Mouse (Mus musculus) lung, embryonic 15.5 days (tissue): ENCODE data around the gene Klc3. TPM values are rescaled to one million over a fixed set of nuclear protein-coding genes. Genes with fewer than 3 reads are reported as not detected.

Experiments
- ATAC-seq: fragments of 200-750 bp; cut with Nextera tagmentation; 2 replicates; pipeline ENCODE4 v1.8.0; 2017; ENCODE audit warnings: moderate number of reproducible peaks, borderline replicate concordance; ENCODE audit not compliant: low FRiP score, low TSS enrichment; ENCODE audit errors: extremely low read depth
- H3K27ac ChIP-seq: fragments of 300-500 bp; sonication (generic); 2 replicates; pipeline ENCODE4 v1.5.1; 2015; ENCODE audit warnings: moderate library complexity, mild to moderate bottlenecking, inconsistent platforms
- H3K27me3 ChIP-seq: fragments of 300-500 bp; sonication (generic); 2 replicates; pipeline ENCODE4 v1.6.1; 2015; ENCODE audit warnings: inconsistent platforms
- H3K36me3 ChIP-seq: fragments of 300-500 bp; sonication (generic); 2 replicates; pipeline ENCODE4 v1.6.1; 2015; ENCODE audit warnings: inconsistent platforms
- H3K4me1 ChIP-seq: fragments of 300-500 bp; sonication (generic); 2 replicates; pipeline ENCODE4 v1.6.1; 2015; ENCODE audit warnings: inconsistent platforms
- H3K4me2 ChIP-seq: fragments of 300-500 bp; sonication (generic); 2 replicates; pipeline ENCODE4 v1.6.1; 2015; ENCODE audit warnings: inconsistent platforms, mild to moderate bottlenecking, moderate library complexity
- H3K4me3 ChIP-seq: fragments of 300-500 bp; sonication (generic); 2 replicates; pipeline ENCODE4 v1.5.1; 2015; ENCODE audit warnings: mild to moderate bottlenecking, inconsistent platforms
- H3K9ac ChIP-seq: fragments of 300-500 bp; sonication (generic); 2 replicates; pipeline ENCODE4 v1.6.1; 2015; ENCODE audit warnings: inconsistent platforms
- H3K9me3 ChIP-seq: fragments of 300-500 bp; sonication (generic); 2 replicates; pipeline ENCODE4 v1.6.1; 2016; ENCODE audit warnings: inconsistent platforms
- WGBS: fragments of 180-500 bp; shearing (Covaris S2); methylation state at CpG from one replicate; pipeline ENCODE4 v1.1.7; 2015; 5-methylcytosine and 5-hydroxymethylcytosine counted together
- microRNA counts: library from miRNA; unstranded; fragments of <30 nt; microRNA quantifications from one replicate; lab custom pipeline; 2016
- microRNA-seq: library from miRNA; unstranded; fragments of <30 nt; microRNA quantifications from one replicate; pipeline ENCODE4, GENCODE M21; 2016
- polyA plus RNA-seq: library from polyadenylated mRNA; unstranded; fragments of >200 nt; fragmentation: Nextera tagmentation; extraction: Ambion mirVana; gene quantifications from 2 replicates; pipeline ENCODE4 v1.2.1, GENCODE M21; 2015

Klc3 gene
- polyA plus RNA-seq, 1 experiment from 2014 or later = 18.4 TPM

GRCm38 (mm10) chr7:19358634-19359033 is 45.3 kb downstream of the Klc3 start:
- Histone ChIP-seq H3K9ac (peak overlapping the region; percentile 42), H3K4me1 (peaks cover 32% of the 10 kb centered on the region), H3K4me2 (peak overlapping the region; percentile 97), H3K36me3 (peaks cover 24% of the 10 kb centered on the region), H3K4me3 (peak overlapping the region; percentile 65), H3K27me3 (no peaks in the 10 kb centered on the region), H3K27ac (no peak overlapping the region), H3K9me3 (no peaks in the 10 kb centered on the region)
- WGBS = 12% methylated on average over 13 of the region's 13 CpGs
- ATAC-seq = no peak

- Histone ChIP-seq H3K36me3 (peaks cover 33% of the 10 kb centered on the region), H3K4me2 (peak overlapping the region; percentile 97), H3K4me1 (peaks cover 32% of the 10 kb centered on the region), H3K27me3 (no peaks in the 10 kb centered on the region), H3K9me3 (no peaks in the 10 kb centered on the region), H3K27ac (no peak overlapping the region), H3K4me3 (peak overlapping the region; percentile 65), H3K9ac (no peak overlapping the region)
- ATAC-seq = no peak
- 88% methylated on average over 25 of the region's 25 CpGs for WGBS
These were observed 46.2 kb downstream of the Klc3 start for GRCm38 (mm10) chr7:19357381-19358375.

GRCm38 (mm10) chr7:19356311-19356710 is 47.6 kb downstream of the Klc3 start:
- no peak overlapping the region for H3K27ac ChIP-seq
- H3K4me2 ChIP-seq = no peak overlapping the region
- H3K36me3 ChIP-seq = peaks cover 41% of the 10 kb centered on the region
- no peak for ATAC-seq
- no peak overlapping the region for H3K4me3 ChIP-seq
- no peak overlapping the region for H3K9ac ChIP-seq
- 75% methylated on average over 10 of the region's 10 CpGs for WGBS
- H3K4me1 ChIP-seq = peaks cover 21% of the 10 kb centered on the region
- H3K9me3 ChIP-seq = no peaks in the 10 kb centered on the region
- H3K27me3 ChIP-seq = no peaks in the 10 kb centered on the region

GRCm38 (mm10) chr7:19354991-19355390 is 48.9 kb downstream of the Klc3 start:
- no peak for ATAC-seq
- Histone ChIP-seq H3K4me2 (no peak overlapping the region), H3K27me3 (no peaks in the 10 kb centered on the region), H3K27ac (no peak overlapping the region), H3K9me3 (no peaks in the 10 kb centered on the region), H3K36me3 (peaks cover 50% of the 10 kb centered on the region), H3K4me3 (no peak overlapping the region), H3K9ac (no peak overlapping the region), H3K4me1 (peaks cover 11% of the 10 kb centered on the region)
- WGBS = 84% methylated on average over 5 of the region's 5 CpGs

GRCm38 (mm10) chr7:19350221-19350620 is 53.7 kb downstream of the Klc3 start:
- Histone ChIP-seq H3K4me3 (no peak overlapping the region), H3K9me3 (no peaks in the 10 kb centered on the region), H3K9ac (no peak overlapping the region), H3K36me3 (peaks cover 47% of the 10 kb centered on the region), H3K4me2 (no peak overlapping the region), H3K27ac (no peak overlapping the region), H3K4me1 (peaks cover 9% of the 10 kb centered on the region), H3K27me3 (no peaks in the 10 kb centered on the region)
- 90% methylated on average over 8 of the region's 8 CpGs for WGBS
- no peak for ATAC-seq

GRCm38 (mm10) chr7:19349188-19349915 is 54.6 kb downstream of the Klc3 start:
- 78% methylated on average over 13 of the region's 13 CpGs for WGBS
- H3K4me2 ChIP-seq = no peak overlapping the region
- H3K9ac ChIP-seq = no peak overlapping the region

GRCm38 (mm10) chr7:19344938-19345471 is 58.9 kb downstream of the Klc3 start:
- peaks cover 12% of the 10 kb centered on the region for H3K36me3 ChIP-seq
- peak overlapping the region; percentile 57 for H3K9ac ChIP-seq
- peak overlapping the region; percentile 83 for H3K27ac ChIP-seq
- under 1% methylated on average over 31 of the region's 31 CpGs for WGBS
- peaks cover 17% of the 10 kb centered on the region for H3K27me3 ChIP-seq
- no peaks in the 10 kb centered on the region for H3K9me3 ChIP-seq
- peak overlapping the region; percentile 85 for H3K4me2 ChIP-seq
- peaks cover 39% of the 10 kb centered on the region for H3K4me1 ChIP-seq
- ATAC-seq = peak; percentile 93
- H3K4me3 ChIP-seq = peak overlapping the region; percentile 62

More at GRCm38 (mm10) chr7:19349188-19349915, 54.6 kb downstream of the Klc3 start:
- ATAC-seq = no peak
- Histone ChIP-seq H3K27ac (no peak overlapping the region), H3K36me3 (peaks cover 39% of the 10 kb centered on the region), H3K4me3 (no peak overlapping the region), H3K4me1 (peaks cover 13% of the 10 kb centered on the region), H3K9me3 (no peaks in the 10 kb centered on the region), H3K27me3 (no peaks in the 10 kb centered on the region)

MicroRNAs encoded within 50 kb of the gene (microRNA counts, 519-probe panel; counts per million panel counts)
- microRNA mmu-miR-343 (lab: Ali Mortazavi, UCI) = 19.7 counts per million

Small RNA genes within 50 kb of the gene (microRNA-seq; reads per million reads assigned to microRNA genes)
- not detected for gene Mir343

Other genes with a start within 250 kb of the Klc3 start
- 3.2 and 5.1 TPM in 2 replicates for gene Gipr, start 238.0 kb downstream of the Klc3 start, polyA plus RNA-seq
- 10.7 and 12.2 TPM in 2 replicates for gene Eml2, start 227.7 kb downstream of the Klc3 start, polyA plus RNA-seq
- gene Gpr4, start 191.6 kb downstream of the Klc3 start, polyA plus RNA-seq = 2.2 TPM in 2 replicates
- 33.2 and 34.6 TPM in 2 replicates for gene Opa3, start 175.8 kb downstream of the Klc3 start, polyA plus RNA-seq
- gene Vasp, start 132.3 kb downstream of the Klc3 start, polyA plus RNA-seq = 115 TPM in 2 replicates
- gene Ppm1n, start 124.0 kb downstream of the Klc3 start, polyA plus RNA-seq = not detected in 2 replicates
- gene Rtn2, start 121.5 kb downstream of the Klc3 start, polyA plus RNA-seq = 10.6 and 11.4 TPM in 2 replicates
- gene Fosb, start 94.1 kb downstream of the Klc3 start, polyA plus RNA-seq = 0.24 and 0.26 TPM in 2 replicates
- 86.4 and 88.6 TPM in 2 replicates for gene Ercc1, start 59.3 kb downstream of the Klc3 start, polyA plus RNA-seq
- 20.1 and 21.7 TPM in 2 replicates for gene Cd3eap, start 44.6 kb downstream of the Klc3 start, polyA plus RNA-seq
- gene Ppp1r13l, start 44.4 kb downstream of the Klc3 start, polyA plus RNA-seq = 6.3 and 6.8 TPM in 2 replicates
- 14.4 and 15.7 TPM in 2 replicates for gene Ercc2, start 22.1 kb downstream of the Klc3 start, polyA plus RNA-seq
- gene Ckm, start 672 bp upstream of the Klc3 start, polyA plus RNA-seq = 52.5 and 53.0 TPM in 2 replicates
- gene Mark4, start 54.7 kb upstream of the Klc3 start, polyA plus RNA-seq = 7.9 TPM in 2 replicates
- 1.4 and 1.7 TPM in 2 replicates for gene Exoc3l2, start 59.2 kb upstream of the Klc3 start, polyA plus RNA-seq
- 2.0 TPM in 2 replicates for gene Bloc1s3, start 104.3 kb upstream of the Klc3 start, polyA plus RNA-seq
- 97.8 and 103 TPM in 2 replicates for gene Trappc6a, start 104.3 kb upstream of the Klc3 start, polyA plus RNA-seq
- gene Nkpd1, start 113.7 kb upstream of the Klc3 start, polyA plus RNA-seq = 0.20 TPM in 1 of 2 replicates, not detected in the other
- gene Ppp1r37, start 159.0 kb upstream of the Klc3 start, polyA plus RNA-seq = 23.8 and 24.8 TPM in 2 replicates
- 0.50 and 0.54 TPM in 2 replicates for gene Zfp296, start 173.2 kb upstream of the Klc3 start, polyA plus RNA-seq
- 164 and 183 TPM in 2 replicates for gene Gemin7, start 173.5 kb upstream of the Klc3 start, polyA plus RNA-seq
- gene Clasrp, start 200.4 kb upstream of the Klc3 start, polyA plus RNA-seq = 46.4 and 51.4 TPM in 2 replicates
- 6.8 and 8.8 TPM in 2 replicates for gene Relb, start 225.3 kb upstream of the Klc3 start, polyA plus RNA-seq